Mouse (Mus musculus) olfactory bulb, adult 2 months (tissue): ENCODE results near the gene Uhrf1bp1. TPM values are rescaled to one million over a fixed set of nuclear protein-coding genes. Genes with fewer than 3 reads are reported as not detected.

Source experiments
- H3K27ac ChIP-seq: fragments of 200-500 bp; 2 replicates; pipeline ENCODE4 v1.5.1; 2012; ENCODE audit warnings: low read depth, low read length; ENCODE audit not compliant: insufficient read depth
- H3K4me1 ChIP-seq: fragments of 200-500 bp; 2 replicates; pipeline ENCODE4 v1.6.1; 2012; ENCODE audit warnings: low read length; ENCODE audit not compliant: control insufficient read depth, insufficient read depth
- H3K4me3 ChIP-seq: fragments of 200-500 bp; 2 replicates; pipeline ENCODE4 v1.5.1; 2012; ENCODE audit warnings: mild to moderate bottlenecking, low read depth, low read length, moderate library complexity; ENCODE audit not compliant: insufficient read depth
- CTCF ChIP-seq: fragments of 200-500 bp; IDR thresholded peaks from 2 replicates; pipeline ENCODE4 v1.5.1; 2012; ENCODE audit warnings: low read depth, mild to moderate bottlenecking, low read length, moderate library complexity; ENCODE audit not compliant: insufficient read depth
- POLR2A ChIP-seq: fragments of 200-500 bp; IDR thresholded peaks from 2 replicates; pipeline ENCODE4 v1.6.1; 2012; ENCODE audit warnings: mild to moderate bottlenecking, low read depth, low read length, moderate library complexity; ENCODE audit not compliant: insufficient read depth
- WGBS: fragments of 180-500 bp; shearing (Covaris S2); methylation state at CpG from one replicate; pipeline ENCODE4 v1.1.7; 2018; 5-methylcytosine and 5-hydroxymethylcytosine counted together
- polyA plus RNA-seq: library from polyadenylated mRNA; stranded (reverse); fragments of >200 nt; gene quantifications from 2 replicates; pipeline ENCODE4 v1.2.4, GENCODE M21; 2012; ENCODE audit warnings: low replicate concordance; ENCODE audit not compliant: missing spikeins, insufficient read depth, insufficient read length

The Uhrf1bp1 gene
- polyA plus RNA-seq, 1 experiment, result not detected

DNA sequence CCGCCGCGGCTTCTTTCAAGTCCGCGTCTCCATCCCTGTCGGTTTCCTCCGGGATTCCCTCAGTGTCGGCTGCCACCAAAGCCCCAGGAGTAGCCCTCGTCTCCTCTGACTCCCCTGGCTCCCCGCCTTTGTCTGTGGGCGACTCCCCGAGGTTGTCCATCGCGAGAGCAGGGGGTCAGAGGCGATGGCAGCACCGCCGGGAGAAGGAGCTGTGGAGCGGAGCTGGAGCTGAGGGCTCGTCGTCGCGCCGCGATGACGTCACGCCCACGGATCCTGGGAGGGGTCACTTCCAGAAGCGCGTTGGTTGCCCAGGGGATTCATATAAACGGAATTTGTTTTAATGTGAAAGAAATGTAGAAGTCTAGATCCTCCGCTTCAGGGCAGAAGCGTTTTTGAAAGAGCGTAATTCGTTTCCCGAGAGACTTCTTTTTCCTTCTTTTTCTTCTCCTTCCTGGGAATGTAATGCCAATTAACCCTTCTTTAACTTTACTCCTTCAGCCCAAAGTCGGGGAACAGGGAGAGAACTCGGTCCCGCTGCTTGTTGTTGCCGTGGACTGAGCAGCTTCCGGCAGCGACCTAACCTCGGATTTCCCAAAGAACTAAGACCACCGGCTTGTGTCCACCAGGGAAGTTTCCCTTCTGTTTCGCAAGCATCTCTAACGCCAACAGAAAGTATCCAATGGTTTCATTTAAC, 51.4 kb downstream of the Uhrf1bp1 start:
- WGBS, result under 1% methylated on average over 45 of the region's 45 CpGs
- Histone ChIP-seq H3K4me3 (peak overlapping the region; percentile 100), H3K4me1 (peaks cover 10% of the 10 kb centered on the region; the same call in 1 of the 2 replicates), H3K27ac (peak overlapping the region; percentile 64; the same call in 1 of the 2 replicates)
- TF ChIP-seq POLR2A, result 0 out of 2 replicates have a peak, but pooled peaks have one; percentile 39
- peak; percentile 35; the same call in 1 of the 2 replicates for TF ChIP-seq CTCF

DNA sequence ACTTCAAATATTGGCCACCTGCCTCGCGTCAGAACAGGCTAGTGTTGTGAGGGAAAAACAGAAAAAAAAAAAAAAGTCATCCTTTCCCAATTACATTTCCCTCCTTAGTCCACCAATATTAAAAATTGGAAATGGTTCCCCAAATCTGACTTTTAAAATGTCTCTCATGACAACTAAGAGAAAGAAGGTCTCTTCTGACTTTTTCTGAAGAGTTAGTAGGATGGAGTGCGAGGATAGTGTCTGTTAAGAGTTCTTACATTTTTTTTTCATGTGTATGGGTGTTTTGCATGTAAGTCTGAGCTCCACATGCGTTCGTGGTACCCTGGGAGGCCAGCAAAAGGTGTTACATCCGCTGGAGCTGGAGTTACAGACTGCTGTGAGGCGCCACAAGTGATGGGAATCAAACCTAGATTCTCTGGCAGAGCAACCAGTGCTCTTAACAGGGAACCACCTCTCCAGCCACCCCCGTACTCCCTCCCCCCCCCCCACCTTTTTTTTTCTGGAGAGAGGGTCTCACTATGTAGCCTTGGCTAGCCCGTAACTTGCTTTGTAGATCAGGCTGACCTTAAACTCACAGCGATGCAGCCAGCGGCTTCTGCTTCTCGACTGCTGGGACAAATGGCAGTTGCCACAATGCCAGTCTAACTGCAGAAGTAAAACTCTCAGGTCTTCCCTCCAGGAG, 52.1 kb downstream of the Uhrf1bp1 start:
- TF ChIP-seq CTCF (no peak), POLR2A (no peak; the same call in 1 of the 2 replicates)
- WGBS, result under 1% methylated on average over 12 of the region's 12 CpGs
- Histone ChIP-seq H3K4me3 (peak overlapping the region; percentile 100), H3K4me1 (peaks cover 10% of the 10 kb centered on the region; the same call in 1 of the 2 replicates), H3K27ac (0 out of 2 replicates have a peak overlapping the region, but pooled peaks have one; percentile 14)

GRCm38 (mm10) chr17:27908888-27909621, 52.8 kb downstream of the Uhrf1bp1 start, which contains the start of gene Anks1:
Gene Anks1, plus strand, starts transcription at chr17:27909306.
- under 1% methylated on average over 76 of the region's 78 CpGs for WGBS
- TF ChIP-seq CTCF (no peak), POLR2A (peak; percentile 29; the same call in 1 of the 2 replicates)
- H3K4me3 ChIP-seq, result peak within 1 kb of the TSS; percentile 81
- H3K27ac ChIP-seq, result 0 out of 2 replicates have a peak within 1 kb of the TSS, but pooled peaks have one; percentile 14
- H3K4me1 ChIP-seq, result peaks cover 10% of the 10 kb centered on the region; the same call in 1 of the 2 replicates

DNA sequence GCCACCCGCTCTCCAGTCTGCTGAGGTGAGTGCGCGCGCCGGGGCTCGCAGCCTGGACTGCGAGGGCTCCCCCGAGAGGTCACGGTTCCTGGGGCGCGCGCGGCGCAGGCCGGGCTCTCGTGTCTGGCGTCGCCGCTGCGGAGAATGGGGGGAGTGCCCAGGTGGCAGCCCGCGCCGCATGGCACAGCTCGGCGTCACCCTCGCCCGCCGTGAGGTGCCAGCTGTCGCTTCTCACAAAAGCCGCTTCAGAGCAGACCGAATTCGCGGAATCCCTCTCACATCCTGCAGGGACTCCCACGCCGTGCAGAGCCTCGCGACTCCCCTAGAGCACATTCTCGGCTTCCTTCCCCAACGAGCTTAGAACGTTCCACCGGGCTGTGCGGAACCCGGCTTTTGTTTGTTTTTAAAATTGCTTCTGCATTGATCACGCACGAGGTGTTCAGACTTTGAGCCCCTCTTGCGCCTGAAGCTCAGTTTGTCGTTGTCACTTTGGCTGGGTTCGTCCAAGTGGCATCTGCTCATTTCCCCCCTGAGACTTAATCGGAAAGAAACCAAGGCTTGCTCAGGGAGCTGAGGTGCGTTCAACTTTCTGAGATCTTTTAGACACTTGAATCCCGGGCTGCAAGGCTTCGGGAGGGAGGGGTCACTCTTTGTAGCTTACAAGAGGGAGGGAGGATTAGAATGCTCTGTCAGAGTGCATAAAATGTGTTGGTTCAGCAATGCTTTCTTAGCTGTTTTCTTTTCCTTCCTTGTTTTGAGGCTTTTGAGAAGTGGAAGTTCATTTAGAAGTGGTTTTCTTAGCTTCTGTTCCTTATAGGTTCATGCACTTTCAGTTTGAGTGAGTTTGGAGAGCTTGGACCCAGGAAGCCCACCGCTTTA, 53.6 kb downstream of the Uhrf1bp1 start, which contains the start of gene Taf11:
Gene Taf11 (minus strand): TSS at position 223 of the 879 bp plus-strand sequence.
- TF ChIP-seq POLR2A, result no peak
- no peak for TF ChIP-seq CTCF
- peak within 1 kb of the TSS; percentile 81 for H3K4me3 ChIP-seq
- 0 out of 2 replicates have a peak within 1 kb of the TSS, but pooled peaks have one; percentile 14 for H3K27ac ChIP-seq
- peaks cover 10% of the 10 kb centered on the region; the same call in 1 of the 2 replicates for H3K4me1 ChIP-seq
- 1% methylated on average over 53 of the region's 53 CpGs for WGBS

DNA sequence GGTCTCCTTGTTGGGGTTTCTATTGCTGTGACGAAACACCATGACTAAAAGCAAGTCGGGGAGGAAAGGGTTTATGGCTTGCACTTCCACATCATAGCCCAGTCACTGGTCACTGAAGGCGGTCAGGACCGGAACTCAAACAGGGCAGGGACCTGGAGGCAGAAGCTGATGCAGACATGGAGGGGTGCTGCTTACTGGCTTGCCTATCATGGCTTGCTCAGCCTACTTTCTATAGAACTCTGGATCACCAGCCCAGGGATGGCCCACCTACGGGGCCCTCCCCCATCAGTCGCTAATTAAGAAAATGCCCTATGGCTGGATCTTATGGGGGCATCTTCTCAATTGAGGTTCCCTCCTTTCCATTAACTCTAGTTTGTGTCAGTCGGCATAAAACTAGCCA, 55.1 kb downstream of the Uhrf1bp1 start:
- 88% methylated on average over 7 of the region's 7 CpGs for WGBS
- TF ChIP-seq POLR2A (no peak), CTCF (no peak)
- H3K27ac ChIP-seq, result no peak overlapping the region
- H3K4me3 ChIP-seq, result no peak overlapping the region
- peaks cover 10% of the 10 kb centered on the region; the same call in 1 of the 2 replicates for H3K4me1 ChIP-seq

- no peak overlapping the region for H3K4me3 ChIP-seq
- WGBS, result 91% methylated on average over 4 of the region's 4 CpGs
- no peak overlapping the region for H3K27ac ChIP-seq
- TF ChIP-seq POLR2A (no peak), CTCF (no peak)
- H3K4me1 ChIP-seq, result peaks cover 6% of the 10 kb centered on the region; the same call in 1 of the 2 replicates
These were observed 58.5 kb downstream of the Uhrf1bp1 start for GRCm38 (mm10) chr17:27914742-27915141.

DNA sequence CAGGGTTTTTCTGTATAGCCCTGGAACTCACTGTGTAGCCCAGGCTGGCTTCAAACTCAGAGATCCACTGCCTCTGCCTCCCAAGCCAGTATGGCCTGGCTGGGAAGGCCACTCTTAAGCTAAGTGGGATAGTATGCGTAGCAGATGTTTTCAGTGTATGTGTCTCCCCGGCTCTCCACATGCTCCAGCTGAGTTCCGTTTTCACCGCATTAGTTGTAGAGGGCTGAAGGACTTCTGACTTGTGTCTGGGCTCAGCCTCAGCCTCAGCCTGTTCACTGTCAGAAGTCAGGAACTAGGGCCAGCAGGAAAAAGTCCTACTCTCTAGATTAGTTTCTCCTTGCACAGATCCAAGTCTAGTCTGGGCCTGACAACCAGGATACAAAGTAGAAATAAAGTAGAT, 60.1 kb downstream of the Uhrf1bp1 start:
- TF ChIP-seq POLR2A (no peak), CTCF (no peak)
- WGBS, result 77% methylated on average over 4 of the region's 4 CpGs

GRCm38 (mm10) chr17:27920676-27921075, 64.4 kb downstream of the Uhrf1bp1 start:
- H3K4me3 ChIP-seq, result no peak overlapping the region
- H3K27ac ChIP-seq, result no peak overlapping the region
- H3K4me1 ChIP-seq, result peaks cover 4% of the 10 kb centered on the region
- TF ChIP-seq POLR2A (no peak), CTCF (no peak)
- 56% methylated on average over 4 of the region's 4 CpGs for WGBS

More for the DNA sequence above, 60.1 kb downstream of the Uhrf1bp1 start:
- Histone ChIP-seq H3K4me1 (peaks cover 5% of the 10 kb centered on the region; the same call in 1 of the 2 replicates), H3K4me3 (no peak overlapping the region), H3K27ac (no peak overlapping the region)
